Mouse (Mus musculus) erythroblast, embryonic 14.5 days (primary cell): ENCODE results near the gene Lgals4.

Source experiments
- GATA1 ChIP-seq: IDR thresholded peaks from 2 replicates; pipeline ENCODE4 v1.6.1; 2012; ENCODE audit warnings: low read length, inconsistent platforms, mixed read lengths
- TAL1 ChIP-seq: IDR thresholded peaks from 3 replicates; pipeline ENCODE4 v1.6.1; 2012; ENCODE audit warnings: low read length, inconsistent platforms, mixed read lengths

DNA sequence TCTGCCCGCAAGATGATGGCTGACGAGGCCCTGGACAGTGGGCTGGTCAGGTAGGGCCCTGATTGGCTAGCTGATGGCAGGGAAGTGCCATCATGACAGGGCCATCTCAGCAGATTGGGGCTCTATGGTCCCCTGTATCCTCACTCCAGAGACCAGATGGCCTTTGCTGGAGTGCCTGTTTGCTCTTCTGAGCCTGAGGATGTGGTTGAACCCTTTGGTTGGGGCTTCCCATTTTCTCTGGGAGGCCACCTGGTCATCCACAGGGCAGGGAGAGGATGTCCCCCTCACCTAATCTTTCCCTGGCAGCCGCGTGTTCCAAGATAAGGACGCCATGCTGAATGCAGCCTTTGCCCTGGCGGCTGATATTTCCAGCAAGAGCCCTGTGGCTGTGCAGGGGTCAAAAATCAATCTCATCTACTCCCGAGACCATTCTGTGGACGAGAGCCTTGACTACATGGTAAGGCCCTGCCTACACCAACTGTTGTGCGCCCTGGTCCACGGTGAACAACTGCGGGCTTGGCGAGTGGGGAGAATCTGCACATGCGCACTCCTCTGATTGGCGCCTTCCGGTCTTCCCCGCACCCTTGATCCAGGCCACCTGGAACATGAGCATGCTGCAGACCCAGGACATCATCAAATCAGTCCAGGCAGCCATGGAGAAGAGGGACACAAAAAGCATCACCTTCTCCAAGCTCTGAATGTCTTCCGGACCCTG is 2.1 kb upstream of the Lgals4 start:
- TF ChIP-seq TAL1 (no peak), GATA1 (no peak)
